Mouse (Mus musculus): ENCODE results near the gene Krt87.

Gene Krt87

GRCm38 (mm10) chr15:101438555-101438954 is at the start of gene Krt87:
Krt87 (minus strand) TSS chr15:101438804.
- peak; percentile 42 for DNase-seq

- DNase-seq: no peak
These were observed 47.5 kb upstream of the Krt87 start for GRCm38 (mm10) chr15:101485911-101486635.

GRCm38 (mm10) chr15:101484939-101485338 is 46.3 kb upstream of the Krt87 start:
- DNase-seq: no peak

- no peak for DNase-seq
These were observed 45.0 kb upstream of the Krt87 start for GRCm38 (mm10) chr15:101483646-101484045.

GRCm38 (mm10) chr15:101482056-101482455 is 43.5 kb upstream of the Krt87 start:
- no peak for DNase-seq

GRCm38 (mm10) chr15:101479666-101480060 is 41.1 kb upstream of the Krt87 start:
- peak; percentile 57 for DNase-seq

GRCm38 (mm10) chr15:101479007-101479665 is 40.5 kb upstream of the Krt87 start:
- peak; percentile 77 for DNase-seq

GRCm38 (mm10) chr15:101472952-101473528 is 34.4 kb upstream of the Krt87 start, which contains the start of gene Krt86:
Krt86 (plus strand) TSS chr15:101473478.
- peak; percentile 57 for DNase-seq

- DNase-seq: no peak
These were observed 30.5 kb upstream of the Krt87 start for GRCm38 (mm10) chr15:101469093-101469492.

- no peak for DNase-seq
These were observed 25.0 kb upstream of the Krt87 start, which contains the start of gene Krt81 for GRCm38 (mm10) chr15:101463651-101464050. Krt81 (minus strand) TSS chr15:101463751.

GRCm38 (mm10) chr15:101459283-101459682 is 20.7 kb upstream of the Krt87 start:
- DNase-seq: no peak

GRCm38 (mm10) chr15:101458361-101458930 is 19.8 kb upstream of the Krt87 start:
- DNase-seq: peak; percentile 69

GRCm38 (mm10) chr15:101455891-101456290 is 17.3 kb upstream of the Krt87 start:
- no peak for DNase-seq

- DNase-seq: no peak
These were observed 16.7 kb upstream of the Krt87 start for GRCm38 (mm10) chr15:101455292-101455691.

- no peak for DNase-seq
These were observed 16.2 kb upstream of the Krt87 start for GRCm38 (mm10) chr15:101454774-101455173.

- peak; percentile 83 for DNase-seq
These were observed 14.6 kb upstream of the Krt87 start for GRCm38 (mm10) chr15:101453093-101453736.

GRCm38 (mm10) chr15:101447444-101447843 is 8.8 kb upstream of the Krt87 start, which contains the start of gene Krt88:
Krt88 (plus strand) TSS chr15:101447744.
- no peak for DNase-seq

- no peak for DNase-seq
These were observed 8.0 kb upstream of the Krt87 start for GRCm38 (mm10) chr15:101446572-101446971.

GRCm38 (mm10) chr15:101440837-101441236 is 2.2 kb upstream of the Krt87 start:
- DNase-seq: no peak

- no peak for DNase-seq
These were observed 2.0 kb downstream of the Krt87 start for GRCm38 (mm10) chr15:101436611-101437010.

- DNase-seq: peak; percentile 11
These were observed 13.7 kb downstream of the Krt87 start for GRCm38 (mm10) chr15:101424914-101425313.

- peak; percentile 41 for DNase-seq
These were observed 17.7 kb downstream of the Krt87 start for GRCm38 (mm10) chr15:101420903-101421302.

- no peak for DNase-seq
These were observed 19.7 kb downstream of the Krt87 start for GRCm38 (mm10) chr15:101418950-101419349.
